Mouse (Mus musculus) forebrain, embryonic 15.5 days (tissue): ENCODE measurements at regions not wholly inside any gene's neighbourhood (a gene's known extent, or its start where the extent isn't known, plus 50 kb on each side); places are given as distances from the start of the nearest gene placed in this dataset.
A peak's percentile ranks its signal among the peaks of the same experiment; 100 is the strongest.

Source experiments
- ATAC-seq: fragments of 200-750 bp; cut with Nextera tagmentation; replicated peaks from 2 replicates; pipeline ENCODE4 v1.8.0; 2017; ENCODE audit warnings: mild to moderate bottlenecking, moderate TSS enrichment, moderate library complexity
- H3K27ac ChIP-seq: fragments of 300-500 bp; sonication (generic); replicated peaks from 2 replicates; pipeline ENCODE4 v1.5.1; 2015; ENCODE audit warnings: mild to moderate bottlenecking, inconsistent platforms
- H3K27me3 ChIP-seq: fragments of 300-500 bp; sonication (generic); 2 replicates; pipeline ENCODE4 v1.6.1; 2015; ENCODE audit warnings: inconsistent platforms
- H3K36me3 ChIP-seq: fragments of 300-500 bp; sonication (generic); 2 replicates; pipeline ENCODE4 v1.6.1; 2015; ENCODE audit warnings: mild to moderate bottlenecking, inconsistent platforms
- H3K4me1 ChIP-seq: fragments of 300-500 bp; sonication (generic); 2 replicates; pipeline ENCODE4 v1.6.1; 2015; ENCODE audit warnings: inconsistent platforms
- H3K4me2 ChIP-seq: fragments of 300-500 bp; sonication (generic); replicated peaks from 2 replicates; pipeline ENCODE4 v1.6.1; 2015; ENCODE audit warnings: mild to moderate bottlenecking, inconsistent platforms
- H3K4me3 ChIP-seq: fragments of 300-500 bp; sonication (generic); 2 replicates; pipeline ENCODE4 v1.5.1; 2015; ENCODE audit warnings: mild to moderate bottlenecking, inconsistent platforms
- H3K9ac ChIP-seq: fragments of 300-500 bp; sonication (generic); replicated peaks from 2 replicates; pipeline ENCODE4 v1.6.1; 2015; ENCODE audit warnings: mild to moderate bottlenecking, inconsistent platforms
- H3K9me3 ChIP-seq: fragments of 300-500 bp; sonication (generic); 2 replicates; pipeline ENCODE4 v1.6.1; 2016; ENCODE audit warnings: inconsistent platforms
- WGBS: fragments of 180-500 bp; shearing (Covaris S2); methylation state at CpG from one replicate; pipeline ENCODE4 v1.1.7; 2015; ENCODE audit warnings: mixed read lengths; 5-methylcytosine and 5-hydroxymethylcytosine counted together

DNA sequence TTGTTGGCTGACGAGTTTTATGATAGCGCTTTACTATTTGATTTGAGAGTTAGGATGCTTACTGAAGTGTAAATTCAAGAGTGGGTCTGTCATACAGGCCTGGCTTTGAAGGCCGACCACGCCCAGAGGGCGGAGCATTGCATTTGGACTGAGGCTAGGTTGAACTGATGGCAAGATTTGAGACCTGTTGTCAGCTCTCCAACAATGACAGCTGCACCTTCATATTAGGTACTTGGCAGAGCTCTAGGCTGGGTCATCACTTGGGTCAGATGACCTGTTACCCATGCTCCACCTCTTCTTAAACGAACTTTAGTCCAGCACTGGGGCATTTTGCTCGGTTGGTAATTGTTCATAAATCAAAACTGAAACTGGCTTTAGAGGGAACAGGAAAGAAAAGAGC is 231.1 kb upstream of the Ptbp2 start:
- H3K27ac ChIP-seq = no peak overlapping the region
- no peaks in the 10 kb centered on the region for H3K9me3 ChIP-seq
- ATAC-seq = no peak
- no peak overlapping the region for H3K4me2 ChIP-seq
- H3K9ac ChIP-seq = no peak overlapping the region
- H3K4me1 ChIP-seq = peaks cover 13% of the 10 kb centered on the region
- WGBS = 91% methylated on average over 7 of the region's 7 CpGs
- no peak overlapping the region for H3K4me3 ChIP-seq
- no peaks in the 10 kb centered on the region for H3K27me3 ChIP-seq
- no peaks in the 10 kb centered on the region for H3K36me3 ChIP-seq

DNA sequence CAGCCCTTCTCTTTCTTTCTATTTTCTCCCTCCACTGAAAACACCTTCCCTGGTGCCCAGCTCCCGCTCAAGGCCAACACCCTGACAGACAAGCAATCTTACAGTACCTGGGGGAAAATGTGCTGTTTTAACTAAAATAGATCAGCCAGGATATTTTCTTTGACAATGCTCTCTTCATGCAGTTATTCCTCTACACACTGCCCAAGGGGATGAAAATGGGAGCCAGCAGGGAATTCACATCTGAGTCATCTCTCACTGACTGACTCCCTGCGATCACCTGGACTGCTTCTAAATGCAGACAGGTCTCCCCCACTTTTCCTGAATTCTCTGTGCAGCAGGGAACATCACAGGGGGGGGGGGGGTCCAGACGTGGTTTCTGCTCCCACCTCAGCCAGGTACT is 227.6 kb upstream of the Ptbp2 start:
- H3K27me3 ChIP-seq = no peaks in the 10 kb centered on the region
- WGBS = 28% methylated on average over 3 of the region's 3 CpGs
- H3K9ac ChIP-seq = no peak overlapping the region
- ATAC-seq = no peak
- no peaks in the 10 kb centered on the region for H3K4me1 ChIP-seq
- H3K36me3 ChIP-seq = no peaks in the 10 kb centered on the region
- H3K9me3 ChIP-seq = no peaks in the 10 kb centered on the region
- H3K27ac ChIP-seq = no peak overlapping the region
- no peak overlapping the region for H3K4me2 ChIP-seq
- H3K4me3 ChIP-seq = no peak overlapping the region

GRCm38 (mm10) chr3:120008110-120008509 is 223.8 kb upstream of the Ptbp2 start:
- ATAC-seq = no peak
- Histone ChIP-seq H3K36me3 (no peaks in the 10 kb centered on the region), H3K4me2 (no peak overlapping the region), H3K4me1 (no peaks in the 10 kb centered on the region), H3K4me3 (no peak overlapping the region), H3K9me3 (no peaks in the 10 kb centered on the region), H3K27ac (no peak overlapping the region), H3K27me3 (no peaks in the 10 kb centered on the region), H3K9ac (no peak overlapping the region)
- WGBS = 91% methylated on average over 3 of the region's 3 CpGs

GRCm38 (mm10) chr3:120004588-120004987 is 220.3 kb upstream of the Ptbp2 start:
- no peak for ATAC-seq
- 79% methylated on average over 3 of the region's 3 CpGs for WGBS

DNA sequence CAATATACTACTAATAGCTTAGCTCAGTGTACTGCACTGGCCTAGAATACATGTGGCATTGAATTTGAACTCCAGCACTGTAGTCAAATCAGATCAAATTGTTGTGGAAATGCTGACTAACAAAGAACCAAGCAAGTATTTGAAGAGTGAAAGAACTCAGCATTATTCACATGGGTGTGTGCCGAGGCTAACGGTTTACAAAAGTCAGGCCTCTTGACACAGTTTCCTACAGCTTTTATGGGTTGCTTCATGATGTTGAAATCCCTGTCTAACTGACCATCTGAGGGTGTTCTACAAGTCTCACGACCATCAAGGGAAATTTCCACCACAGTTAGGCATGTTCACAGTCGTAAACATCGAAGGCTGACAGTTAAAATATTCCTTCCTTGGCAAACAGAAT is 216.0 kb upstream of the Ptbp2 start:
- no peak overlapping the region for H3K4me3 ChIP-seq
- H3K9ac ChIP-seq = no peak overlapping the region
- no peak overlapping the region for H3K27ac ChIP-seq
- peaks cover 8% of the 10 kb centered on the region for H3K4me1 ChIP-seq
- ATAC-seq = no peak
- no peaks in the 10 kb centered on the region for H3K9me3 ChIP-seq
- H3K36me3 ChIP-seq = no peaks in the 10 kb centered on the region
- 77% methylated on average over 5 of the region's 5 CpGs for WGBS
- no peak overlapping the region for H3K4me2 ChIP-seq
- H3K27me3 ChIP-seq = no peaks in the 10 kb centered on the region

More at GRCm38 (mm10) chr3:120004588-120004987, 220.3 kb upstream of the Ptbp2 start:
- no peaks in the 10 kb centered on the region for H3K4me1 ChIP-seq
- H3K9me3 ChIP-seq = no peaks in the 10 kb centered on the region
- no peak overlapping the region for H3K4me3 ChIP-seq
- no peak overlapping the region for H3K27ac ChIP-seq
- H3K36me3 ChIP-seq = no peaks in the 10 kb centered on the region
- H3K4me2 ChIP-seq = no peak overlapping the region
- no peaks in the 10 kb centered on the region for H3K27me3 ChIP-seq
- no peak overlapping the region for H3K9ac ChIP-seq

DNA sequence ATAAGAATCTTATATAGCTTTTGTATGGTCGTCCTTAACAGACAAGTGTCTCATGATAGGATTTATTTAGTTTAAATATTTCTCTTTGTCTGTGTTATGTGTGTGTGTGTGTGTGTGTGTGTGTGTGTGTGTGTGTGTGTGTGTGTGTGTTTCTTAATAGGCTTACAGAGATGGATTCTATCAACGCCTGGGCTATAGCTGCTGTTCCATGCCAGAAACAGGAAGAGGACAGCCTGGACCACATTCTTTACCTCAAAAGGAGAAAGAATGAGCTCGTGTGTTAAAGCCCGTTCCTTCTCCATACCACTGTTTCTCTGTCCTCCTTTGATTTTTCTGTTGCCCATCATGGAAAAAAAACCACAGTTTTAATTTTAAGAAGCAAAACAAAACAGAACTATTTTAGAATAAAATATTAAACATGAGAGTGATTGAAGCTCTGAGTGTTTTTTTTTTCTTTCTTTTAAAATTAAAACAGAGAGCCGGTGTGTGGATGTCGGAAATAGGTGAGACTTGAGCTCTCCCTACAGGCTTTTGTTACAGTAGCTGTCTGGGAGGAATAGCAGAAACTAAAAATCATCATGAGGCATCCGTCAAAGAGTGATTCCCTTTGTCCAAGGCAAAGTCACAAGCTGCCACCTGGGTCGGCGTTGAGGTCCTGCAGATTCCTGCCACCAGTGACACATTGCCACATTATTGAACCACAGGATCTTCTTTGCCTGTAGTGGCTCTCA is 212.2 kb upstream of the Ptbp2 start:
- H3K27ac ChIP-seq = 0 out of 2 replicates have a peak overlapping the region, but pooled peaks have one; percentile 7
- H3K9ac ChIP-seq = no peak overlapping the region
- no peaks in the 10 kb centered on the region for H3K9me3 ChIP-seq
- no peak overlapping the region for H3K4me2 ChIP-seq
- no peak overlapping the region for H3K4me3 ChIP-seq
- no peak for ATAC-seq
- peaks cover 8% of the 10 kb centered on the region for H3K4me1 ChIP-seq
- H3K36me3 ChIP-seq = no peaks in the 10 kb centered on the region
- 53% methylated on average over 9 of the region's 9 CpGs for WGBS
- no peaks in the 10 kb centered on the region for H3K27me3 ChIP-seq

- WGBS = 44% methylated on average over 4 of the region's 4 CpGs
- Histone ChIP-seq H3K4me2 (no peak overlapping the region), H3K27ac (0 out of 2 replicates have a peak overlapping the region, but pooled peaks have one; percentile 7), H3K9ac (no peak overlapping the region), H3K36me3 (no peaks in the 10 kb centered on the region), H3K27me3 (no peaks in the 10 kb centered on the region), H3K4me3 (no peak overlapping the region), H3K9me3 (no peaks in the 10 kb centered on the region), H3K4me1 (peaks cover 8% of the 10 kb centered on the region)
- ATAC-seq = peak; percentile 82
Observed at GRCm38 (mm10) chr3:119995781-119996180, 211.5 kb upstream of the Ptbp2 start.

DNA sequence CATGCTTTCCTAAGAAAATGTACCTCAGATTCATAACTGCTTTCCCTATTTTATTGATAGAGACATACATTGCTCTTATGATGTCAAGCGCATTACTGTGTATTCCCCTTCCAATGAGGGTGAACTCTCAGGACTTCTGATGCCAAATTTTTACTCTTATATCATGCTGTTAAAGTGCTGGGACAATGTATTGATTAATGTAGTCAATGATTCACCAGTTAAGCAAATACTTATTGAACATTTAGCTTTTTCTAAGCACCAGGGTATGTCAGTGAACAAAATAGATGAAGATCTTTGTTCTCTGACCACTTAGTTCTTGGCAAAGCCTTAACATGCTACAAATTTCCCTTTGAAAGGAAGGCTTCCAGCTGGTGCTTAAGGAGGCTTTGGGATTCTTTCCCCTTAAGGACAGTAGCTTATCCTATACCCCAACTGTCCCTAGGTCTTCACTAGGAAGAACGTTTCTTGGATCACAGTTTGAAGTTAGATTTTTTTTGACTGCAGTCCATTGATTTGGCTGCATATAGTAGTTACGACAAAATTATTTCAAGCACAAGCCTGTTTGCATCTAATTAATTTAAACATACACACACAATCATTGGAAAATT is 203.1 kb upstream of the Ptbp2 start:
- ATAC-seq = no peak

DNA sequence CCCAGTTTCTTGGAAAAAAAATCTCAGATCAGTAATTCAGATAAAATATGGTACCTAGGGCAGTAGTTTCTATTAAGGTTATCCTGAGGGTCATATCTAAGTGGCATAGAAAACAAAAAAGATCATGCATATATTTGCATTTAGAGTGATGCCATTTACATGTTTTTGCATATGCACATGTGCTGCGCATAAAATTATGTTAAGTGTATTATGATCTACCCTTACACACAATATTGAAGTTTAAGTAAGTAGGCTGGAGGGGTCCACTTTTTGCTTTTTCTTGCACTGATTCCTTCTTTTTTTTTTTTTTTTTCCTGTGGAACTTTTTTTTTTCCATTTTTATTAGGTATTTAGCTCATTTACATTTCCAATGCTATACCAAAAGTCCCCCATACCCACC is 193.1 kb upstream of the Ptbp2 start:
- no peaks in the 10 kb centered on the region for H3K4me1 ChIP-seq
- H3K4me2 ChIP-seq = no peak overlapping the region
- no peaks in the 10 kb centered on the region for H3K27me3 ChIP-seq
- H3K9ac ChIP-seq = no peak overlapping the region
- H3K9me3 ChIP-seq = no peaks in the 10 kb centered on the region
- no peak overlapping the region for H3K27ac ChIP-seq
- H3K4me3 ChIP-seq = no peak overlapping the region
- H3K36me3 ChIP-seq = no peaks in the 10 kb centered on the region
- WGBS = 88% methylated on average over 1 of the region's 1 CpGs
- no peak for ATAC-seq

More for the DNA sequence above, 203.1 kb upstream of the Ptbp2 start:
- no peak overlapping the region for H3K4me2 ChIP-seq
- H3K36me3 ChIP-seq = no peaks in the 10 kb centered on the region
- no peaks in the 10 kb centered on the region for H3K9me3 ChIP-seq
- H3K27me3 ChIP-seq = no peaks in the 10 kb centered on the region
- H3K27ac ChIP-seq = no peak overlapping the region
- H3K9ac ChIP-seq = no peak overlapping the region
- no peak overlapping the region for H3K4me3 ChIP-seq
- H3K4me1 ChIP-seq = no peaks in the 10 kb centered on the region
- WGBS = 59% methylated on average over 3 of the region's 3 CpGs

DNA sequence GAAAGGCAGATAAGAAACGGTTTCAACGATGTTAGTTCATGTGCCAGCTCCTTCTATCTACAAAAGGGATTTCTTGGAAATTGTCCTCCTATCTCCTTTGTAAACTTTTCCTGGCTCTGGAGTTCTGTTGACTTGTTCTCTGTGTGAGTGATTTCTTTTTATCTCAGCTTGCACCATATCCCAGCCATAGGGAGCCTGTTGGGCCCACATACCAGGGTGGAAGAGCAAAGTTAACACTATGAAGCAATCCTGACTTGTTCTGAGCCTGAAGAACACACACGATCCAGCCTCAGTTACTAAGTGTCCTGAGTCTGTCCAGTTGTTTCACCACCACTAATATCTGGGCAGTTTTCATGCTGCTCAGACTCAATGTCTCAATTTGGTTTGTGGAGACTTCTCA is 192.1 kb upstream of the Ptbp2 start:
- H3K9me3 ChIP-seq = no peaks in the 10 kb centered on the region
- no peak overlapping the region for H3K4me2 ChIP-seq
- H3K27ac ChIP-seq = no peak overlapping the region
- H3K9ac ChIP-seq = no peak overlapping the region
- no peak for ATAC-seq
- 85% methylated on average over 3 of the region's 3 CpGs for WGBS
- no peaks in the 10 kb centered on the region for H3K36me3 ChIP-seq
- no peaks in the 10 kb centered on the region for H3K27me3 ChIP-seq
- H3K4me3 ChIP-seq = no peak overlapping the region
- no peaks in the 10 kb centered on the region for H3K4me1 ChIP-seq

DNA sequence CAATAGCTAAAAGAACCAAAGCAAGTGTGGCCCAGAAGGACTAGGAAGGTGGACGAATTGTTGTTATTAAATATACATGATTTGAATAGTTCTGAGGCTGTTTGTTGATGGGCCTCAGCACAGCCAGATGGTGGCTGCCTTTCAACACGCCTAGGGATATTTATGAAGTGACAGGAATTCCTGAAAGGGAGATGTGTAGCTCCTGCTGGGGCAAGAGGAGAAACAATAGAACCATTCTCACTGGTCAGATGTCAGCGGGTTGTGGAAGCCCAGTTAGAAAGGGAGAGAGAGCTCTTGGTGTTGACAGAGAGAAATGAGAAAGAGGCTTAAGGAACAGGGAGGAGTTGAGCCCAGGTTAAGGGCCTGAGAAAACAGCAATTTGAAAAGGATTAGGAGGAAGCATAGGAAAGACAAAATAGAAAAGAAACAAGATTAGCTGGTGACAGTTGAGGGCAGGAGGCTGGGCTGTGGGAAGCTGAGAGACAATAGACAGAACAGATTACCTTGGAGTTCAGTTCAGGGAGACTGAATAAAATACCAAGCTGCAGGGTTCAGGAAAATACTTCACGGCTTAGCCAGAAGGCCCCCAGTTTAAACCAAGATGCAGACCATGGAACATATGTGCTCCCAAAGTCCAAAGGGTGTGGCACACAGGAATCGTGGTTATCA is 174.7 kb upstream of the Ptbp2 start:
- H3K36me3 ChIP-seq = no peaks in the 10 kb centered on the region
- no peak overlapping the region for H3K4me2 ChIP-seq
- ATAC-seq = peak; percentile 57
- no peak overlapping the region for H3K9ac ChIP-seq
- WGBS = 9% methylated on average over 5 of the region's 5 CpGs
- no peaks in the 10 kb centered on the region for H3K9me3 ChIP-seq
- peaks cover 37% of the 10 kb centered on the region for H3K4me1 ChIP-seq
- H3K27ac ChIP-seq = no peak overlapping the region
- no peak overlapping the region for H3K4me3 ChIP-seq
- no peaks in the 10 kb centered on the region for H3K27me3 ChIP-seq

DNA sequence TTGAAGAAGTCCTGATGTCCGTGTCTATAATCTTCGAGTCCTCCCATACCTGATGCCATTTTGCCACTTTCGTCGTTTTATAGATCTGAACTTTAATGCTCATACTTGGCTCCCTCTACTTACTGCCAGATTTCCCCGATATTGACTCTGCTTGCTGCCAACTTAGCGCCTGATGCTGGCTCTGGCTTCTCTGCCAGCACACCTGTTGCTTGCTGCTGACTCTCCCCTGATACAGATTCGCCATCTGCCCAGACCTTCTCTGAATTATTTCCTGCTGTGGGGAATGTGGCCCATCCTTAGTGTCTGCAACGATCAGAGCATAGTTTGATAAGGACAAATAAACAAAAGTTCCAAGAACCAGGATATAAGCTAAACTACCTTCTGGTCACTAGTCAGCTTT is 173.3 kb upstream of the Ptbp2 start:
- Histone ChIP-seq H3K9ac (no peak overlapping the region), H3K4me1 (peaks cover 37% of the 10 kb centered on the region), H3K9me3 (no peaks in the 10 kb centered on the region), H3K4me3 (no peak overlapping the region), H3K4me2 (no peak overlapping the region), H3K27ac (no peak overlapping the region), H3K36me3 (no peaks in the 10 kb centered on the region), H3K27me3 (no peaks in the 10 kb centered on the region)
- 0 out of 2 replicates have a peak, but pooled peaks have one; percentile 39 for ATAC-seq
- WGBS = 56% methylated on average over 8 of the region's 8 CpGs
